Mouse (Mus musculus): ENCODE results near the gene Mipol1. TPM values are rescaled to one million over a fixed set of nuclear protein-coding genes. Genes with fewer than 3 reads are reported as not detected.
"Not testable (repeated sequence)": the region's sequence is repeated elsewhere in the genome, so short reads cannot be mapped to it uniquely, and the experiment has no call there.

Gene Mipol1
- total RNA-seq (2021) = 1 to 10 TPM; 4.8 to 7.3 TPM

GRCm38 (mm10) chr12:57230192-57230706 is at the start of gene Mipol1, which contains the start of gene Prps1l3:
TSS of gene Mipol1 (plus strand) at chr12:57230427.
TSS of gene Prps1l3 (plus strand) at chr12:57230412.
- intact Hi-C loops (cut with DNase I) = no loop called here
- DNase-seq (ENCODE audit: low spot score in 2 of 2) = peak; percentile 88 to 91

GRCm38 (mm10) chr12:57184401-57185147 is 45.7 kb upstream of the Mipol1 start:
- intact Hi-C loops (cut with DNase I) = loop anchor here (5.0 to 10.0 kb wide), 2 partner anchors 200 to 597 kb away; no protein-coding TSS in a partner anchor
- no peak for DNase-seq (ENCODE audit: low spot score in 2 of 2)

GRCm38 (mm10) chr12:57185475-57185874 is 44.8 kb upstream of the Mipol1 start:
- no peak for DNase-seq (ENCODE audit: low spot score in 2 of 2)
- intact Hi-C loops (cut with DNase I) = loop anchor here (5.0 to 10.0 kb wide), 2 partner anchors 201 to 598 kb away; no protein-coding TSS in a partner anchor

- no peak for DNase-seq (ENCODE audit: low spot score in 2 of 2)
- intact Hi-C loops (cut with DNase I) = loop anchor here (5.0 to 10.0 kb wide), 2 partner anchors 201 to 599 kb away; no protein-coding TSS in a partner anchor
These were observed 44.1 kb upstream of the Mipol1 start for GRCm38 (mm10) chr12:57186126-57186525.

GRCm38 (mm10) chr12:57187032-57187431 is 43.2 kb upstream of the Mipol1 start:
- DNase-seq (ENCODE audit: low spot score in 2 of 2) = no peak
- intact Hi-C loops (cut with DNase I) = loop anchor here (5.0 to 10.0 kb wide), 2 partner anchors 202 to 600 kb away; no protein-coding TSS in a partner anchor

- intact Hi-C loops (cut with DNase I) = loop anchor here (10.0 kb wide), 1 partner anchor 510 kb away; no protein-coding TSS in a partner anchor
- DNase-seq (ENCODE audit: low spot score in 2 of 2) = no peak
These were observed 35.6 kb upstream of the Mipol1 start for GRCm38 (mm10) chr12:57194609-57195008.

GRCm38 (mm10) chr12:57196286-57196607 is 34.0 kb upstream of the Mipol1 start:
- intact Hi-C loops (cut with DNase I) = loop anchor here (10.0 kb wide), 1 partner anchor 511 kb away; no protein-coding TSS in a partner anchor
- no peak for DNase-seq (ENCODE audit: low spot score in 2 of 2)

- DNase-seq (ENCODE audit: low spot score in 2 of 2) = no peak
- intact Hi-C loops (cut with DNase I) = loop anchor here (10.0 kb wide), 1 partner anchor 512 kb away; no protein-coding TSS in a partner anchor
These were observed 33.4 kb upstream of the Mipol1 start for GRCm38 (mm10) chr12:57196608-57197362.

GRCm38 (mm10) chr12:57197363-57198026 is 32.7 kb upstream of the Mipol1 start, which contains the start of gene Slc25a21:
TSS of gene Slc25a21 (minus strand) at chr12:57197472.
- intact Hi-C loops (cut with DNase I) = loop anchor here (10.0 kb wide), 1 partner anchor 513 kb away; no protein-coding TSS in a partner anchor
- DNase-seq (ENCODE audit: low spot score in 2 of 2) = no peak

- no peak for DNase-seq (ENCODE audit: low spot score in 2 of 2)
- intact Hi-C loops (cut with DNase I) = loop anchor here (10.0 kb wide), 1 partner anchor 513 kb away; no protein-coding TSS in a partner anchor
These were observed 32.0 kb upstream of the Mipol1 start for GRCm38 (mm10) chr12:57198269-57198668.

GRCm38 (mm10) chr12:57199427-57199826 is 30.8 kb upstream of the Mipol1 start:
- intact Hi-C loops (cut with DNase I) = loop anchor here (10.0 kb wide), 1 partner anchor 515 kb away; no protein-coding TSS in a partner anchor
- DNase-seq (ENCODE audit: low spot score in 2 of 2) = no peak

GRCm38 (mm10) chr12:57201901-57202300 is 28.3 kb upstream of the Mipol1 start:
- DNase-seq (ENCODE audit: low spot score in 2 of 2) = no peak
- intact Hi-C loops (cut with DNase I) = no loop called here

- intact Hi-C loops (cut with DNase I) = no loop called here
- DNase-seq (ENCODE audit: low spot score in 2 of 2) = no peak
These were observed 25.9 kb upstream of the Mipol1 start for GRCm38 (mm10) chr12:57204276-57204851.

GRCm38 (mm10) chr12:57211353-57212311 is 18.6 kb upstream of the Mipol1 start:
- intact Hi-C loops (cut with DNase I) = no loop called here

GRCm38 (mm10) chr12:57212463-57212862 is 17.8 kb upstream of the Mipol1 start:
- DNase-seq (ENCODE audit: low spot score in 2 of 2); intact Hi-C loops (cut with DNase I): not testable (repeated sequence)

More at GRCm38 (mm10) chr12:57211353-57212311, 18.6 kb upstream of the Mipol1 start:
- peak; percentile 10 for DNase-seq (ENCODE audit: low spot score in 2 of 2)

GRCm38 (mm10) chr12:57226411-57226810 is 3.8 kb upstream of the Mipol1 start:
- DNase-seq (ENCODE audit: low spot score in 2 of 2) = no peak
- intact Hi-C loops (cut with DNase I) = no loop called here

- intact Hi-C loops (cut with DNase I) = no loop called here
- no peak for DNase-seq (ENCODE audit: low spot score in 2 of 2)
These were observed 2.5 kb upstream of the Mipol1 start for GRCm38 (mm10) chr12:57227776-57228175.

- DNase-seq (ENCODE audit: low spot score in 2 of 2) = no peak
- intact Hi-C loops (cut with DNase I) = no loop called here
These were observed 524 bp upstream of the Mipol1 start for GRCm38 (mm10) chr12:57229703-57230102.
